Mouse (Mus musculus): Measurements from ENCODE around the gene Dnajb6. TPM values are rescaled to one million over a fixed set of nuclear protein-coding genes. Genes with fewer than 3 reads are reported as not detected.

The Dnajb6 gene
- polyA plus RNA-seq, 1 experiment from 2014 or later = 132 TPM

GRCm38 (mm10) chr5:29862388-29862787, 126.9 kb downstream of the Dnajb6 start:
- Histone ChIP-seq H3K27ac (ENCODE audit: low read length) (no peak overlapping the region), H3K4me3 (ENCODE audit: low read length) (no peak overlapping the region), H3K4me2 (replicated peaks; ENCODE audit: low read depth, low read length) (no peak overlapping the region), H3K9me3 (ENCODE audit: low read length) (no peaks in the 10 kb centered on the region), H3K9ac (replicated peaks; ENCODE audit: low read length) (no peak overlapping the region), H3K27me3 (ENCODE audit: insufficient read depth, low read length) (no peaks in the 10 kb centered on the region), H3K36me3 (ENCODE audit: insufficient read depth, low read length) (no peaks in the 10 kb centered on the region), H3K4me1 (ENCODE audit: insufficient read depth, low read length) (no peaks in the 10 kb centered on the region)
- 95% methylated on average over 5 of the region's 5 CpGs for WGBS
- no peak for ATAC-seq (ENCODE audit: low FRiP score, low TSS enrichment)

DNA sequence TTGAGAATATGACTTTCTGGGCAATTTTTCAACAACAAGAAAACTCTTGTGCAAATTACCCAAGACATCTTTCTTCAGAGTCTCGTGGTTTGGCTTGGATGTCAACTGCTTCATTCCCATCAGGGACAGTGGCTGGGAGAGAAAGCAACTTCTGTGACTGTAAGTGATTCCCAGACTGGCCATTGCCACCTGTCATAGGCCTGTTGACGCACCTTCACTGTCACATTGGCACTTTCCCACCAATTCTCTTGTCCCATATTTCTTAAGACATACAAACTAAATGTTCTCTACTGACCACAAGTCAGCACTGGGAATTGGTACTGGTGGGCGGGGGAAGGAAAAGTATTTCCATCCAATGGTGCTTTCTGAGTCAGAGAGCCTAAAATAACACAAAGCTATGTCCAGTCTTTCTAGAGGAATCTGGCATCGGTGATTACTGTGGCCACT, 128.8 kb downstream of the Dnajb6 start:
- Histone ChIP-seq H3K27ac (ENCODE audit: low read length) (no peak overlapping the region), H3K27me3 (ENCODE audit: insufficient read depth, low read length) (no peaks in the 10 kb centered on the region), H3K4me3 (ENCODE audit: low read length) (no peak overlapping the region), H3K9ac (replicated peaks; ENCODE audit: low read length) (no peak overlapping the region), H3K4me2 (replicated peaks; ENCODE audit: low read depth, low read length) (no peak overlapping the region), H3K36me3 (ENCODE audit: insufficient read depth, low read length) (no peaks in the 10 kb centered on the region), H3K4me1 (ENCODE audit: insufficient read depth, low read length) (no peaks in the 10 kb centered on the region), H3K9me3 (ENCODE audit: low read length) (no peaks in the 10 kb centered on the region)
- 80% methylated on average over 4 of the region's 4 CpGs for WGBS
- no peak for ATAC-seq (ENCODE audit: low FRiP score, low TSS enrichment)

- 75% methylated on average over 4 of the region's 4 CpGs for WGBS
These were observed 129.5 kb downstream of the Dnajb6 start for GRCm38 (mm10) chr5:29864994-29865393.

More at GRCm38 (mm10) chr5:29864994-29865393, 129.5 kb downstream of the Dnajb6 start:
- no peak overlapping the region for H3K4me3 ChIP-seq (ENCODE audit: low read length)
- no peaks in the 10 kb centered on the region for H3K27me3 ChIP-seq (ENCODE audit: insufficient read depth, low read length)
- H3K36me3 ChIP-seq (ENCODE audit: insufficient read depth, low read length) = no peaks in the 10 kb centered on the region
- H3K9me3 ChIP-seq (ENCODE audit: low read length) = no peaks in the 10 kb centered on the region
- H3K4me2 ChIP-seq (replicated peaks; ENCODE audit: low read depth, low read length) = no peak overlapping the region
- no peak overlapping the region for H3K27ac ChIP-seq (ENCODE audit: low read length)
- ATAC-seq (ENCODE audit: low FRiP score, low TSS enrichment) = no peak
- no peaks in the 10 kb centered on the region for H3K4me1 ChIP-seq (ENCODE audit: insufficient read depth, low read length)
- H3K9ac ChIP-seq (replicated peaks; ENCODE audit: low read length) = no peak overlapping the region

Other genes starting within 250 kb of the Dnajb6 start
- gene Ube3c, start 166.4 kb upstream of the Dnajb6 start, polyA plus RNA-seq (2015; fragmentation: Nextera tagmentation; extraction: Ambion mirVana) = 12.1 and 13.2 TPM in 2 replicates
- gene Gm5129, start 248 bp downstream of the Dnajb6 start, polyA plus RNA-seq (2015; fragmentation: Nextera tagmentation; extraction: Ambion mirVana) = not detected in 2 replicates

Data from kidney, embryonic 16.5 days (tissue).